Mouse (Mus musculus) lung, embryonic 16.5 days (tissue): ENCODE results near the gene Spef1. TPM values are rescaled to one million over a fixed set of nuclear protein-coding genes. Genes with fewer than 3 reads are reported as not detected.

Experiments
- ATAC-seq: fragments of 200-750 bp; cut with Nextera tagmentation; 2 replicates; pipeline ENCODE4 v1.8.0; 2017; ENCODE audit warnings: low read depth, mild to moderate bottlenecking, moderate library complexity
- H3K27ac ChIP-seq: fragments of 300-500 bp; sonication (generic); 2 replicates; pipeline ENCODE4 v1.5.1; 2014; ENCODE audit warnings: mild to moderate bottlenecking, control low read depth, low read length
- H3K27me3 ChIP-seq: fragments of 300-500 bp; sonication (generic); 2 replicates; pipeline ENCODE4 v1.6.1; 2014; ENCODE audit warnings: low read depth, low read length, mixed read lengths; ENCODE audit not compliant: control insufficient read depth, insufficient read depth
- H3K36me3 ChIP-seq: fragments of 300-500 bp; sonication (generic); 2 replicates; pipeline ENCODE4 v1.6.1; 2014; ENCODE audit warnings: low read length; ENCODE audit not compliant: control insufficient read depth, insufficient read depth
- H3K4me1 ChIP-seq: fragments of 300-500 bp; sonication (generic); replicated peaks from 2 replicates; pipeline ENCODE4 v1.6.1; 2014; ENCODE audit warnings: low read length, mixed read lengths; ENCODE audit not compliant: control insufficient read depth, insufficient read depth
- H3K4me2 ChIP-seq: fragments of 300-500 bp; sonication (generic); 2 replicates; pipeline ENCODE4 v1.6.1; 2014; ENCODE audit warnings: low read depth, low read length, control low read depth
- H3K4me3 ChIP-seq: fragments of 300-500 bp; sonication (generic); 2 replicates; pipeline ENCODE4 v1.5.1; 2014; ENCODE audit warnings: mild to moderate bottlenecking, low read length, control low read depth
- H3K9ac ChIP-seq: fragments of 300-500 bp; sonication (generic); 2 replicates; pipeline ENCODE4 v1.6.1; 2014; ENCODE audit warnings: low read length, control low read depth
- H3K9me3 ChIP-seq: fragments of 300-500 bp; sonication (generic); 2 replicates; pipeline ENCODE4 v1.6.1; 2016; ENCODE audit warnings: low read length; ENCODE audit not compliant: control insufficient read depth
- WGBS: fragments of 180-500 bp; shearing (Covaris S2); extraction: QIAGEN DNeasy Blood & Tissue Kit; methylation state at CpG from one replicate; pipeline ENCODE4 v1.1.7; 2014; 5-methylcytosine and 5-hydroxymethylcytosine counted together
- polyA plus RNA-seq: library from polyadenylated mRNA; unstranded; fragments of >200 nt; fragmentation: Nextera tagmentation; extraction: Ambion mirVana; gene quantifications from 2 replicates; pipeline ENCODE4 v1.2.1, GENCODE M21; 2015

The Spef1 gene
- polyA plus RNA-seq, 1 experiment from 2014 or later, result 6.5 TPM

GRCm38 (mm10) chr2:131209125-131209795, 22.2 kb upstream of the Spef1 start:
- peak overlapping the region; percentile 80 for H3K9ac ChIP-seq
- peaks cover 27% of the 10 kb centered on the region for H3K4me1 ChIP-seq
- no peaks in the 10 kb centered on the region for H3K9me3 ChIP-seq
- peak; percentile 5 for ATAC-seq
- no peaks in the 10 kb centered on the region for H3K27me3 ChIP-seq
- peak overlapping the region; percentile 95 for H3K27ac ChIP-seq
- peak overlapping the region; percentile 71 for H3K4me3 ChIP-seq
- peaks cover 2% of the 10 kb centered on the region; the same call in 1 of the 2 replicates for H3K36me3 ChIP-seq
- H3K4me2 ChIP-seq, result peak overlapping the region; percentile 79
- 60% methylated on average over 4 of the region's 4 CpGs for WGBS

GRCm38 (mm10) chr2:131208356-131208755, 21.3 kb upstream of the Spef1 start:
- Histone ChIP-seq H3K9me3 (no peaks in the 10 kb centered on the region), H3K36me3 (peaks cover 2% of the 10 kb centered on the region; the same call in 1 of the 2 replicates), H3K27me3 (no peaks in the 10 kb centered on the region), H3K4me1 (peaks cover 27% of the 10 kb centered on the region), H3K4me3 (no peak overlapping the region), H3K4me2 (no peak overlapping the region), H3K9ac (no peak overlapping the region), H3K27ac (no peak overlapping the region)
- WGBS, result 69% methylated on average over 2 of the region's 2 CpGs
- ATAC-seq, result no peak

GRCm38 (mm10) chr2:131206778-131207177, 19.7 kb upstream of the Spef1 start, which contains the start of gene Ap5s1:
Ap5s1 (plus strand) TSS chr2:131207078.
- H3K9me3 ChIP-seq, result no peaks in the 10 kb centered on the region
- ATAC-seq, result no peak
- peaks cover 26% of the 10 kb centered on the region for H3K4me1 ChIP-seq
- no peaks in the 10 kb centered on the region for H3K36me3 ChIP-seq
- H3K27me3 ChIP-seq, result no peaks in the 10 kb centered on the region
- no peak within 1 kb of the TSS for H3K4me2 ChIP-seq
- no peak within 1 kb of the TSS for H3K4me3 ChIP-seq
- no peak within 1 kb of the TSS for H3K27ac ChIP-seq
- H3K9ac ChIP-seq, result no peak within 1 kb of the TSS
- WGBS, result 70% methylated on average over 4 of the region's 4 CpGs

GRCm38 (mm10) chr2:131205521-131206182, 18.6 kb upstream of the Spef1 start:
- Histone ChIP-seq H3K36me3 (no peaks in the 10 kb centered on the region), H3K27me3 (no peaks in the 10 kb centered on the region), H3K4me1 (peaks cover 18% of the 10 kb centered on the region), H3K4me3 (no peak overlapping the region), H3K4me2 (no peak overlapping the region), H3K27ac (no peak overlapping the region), H3K9me3 (no peaks in the 10 kb centered on the region), H3K9ac (no peak overlapping the region)
- 75% methylated on average over 8 of the region's 8 CpGs for WGBS
- ATAC-seq, result no peak

GRCm38 (mm10) chr2:131204410-131204981, 17.4 kb upstream of the Spef1 start:
- Histone ChIP-seq H3K36me3 (0 out of 2 replicates have a peak, but pooled peaks cover 4% of the 10 kb centered on the region), H3K9me3 (no peaks in the 10 kb centered on the region), H3K4me1 (peaks cover 15% of the 10 kb centered on the region), H3K27me3 (no peaks in the 10 kb centered on the region), H3K27ac (peak overlapping the region; percentile 92), H3K4me2 (peak overlapping the region; percentile 34), H3K9ac (peak overlapping the region; percentile 48; the same call in 1 of the 2 replicates), H3K4me3 (0 out of 2 replicates have a peak overlapping the region, but pooled peaks have one; percentile 7)
- WGBS, result 13% methylated on average over 7 of the region's 7 CpGs
- peak; percentile 93 for ATAC-seq

- H3K27ac ChIP-seq, result peak overlapping the region; percentile 92
- peaks cover 12% of the 10 kb centered on the region for H3K4me1 ChIP-seq
- ATAC-seq, result no peak
- no peak overlapping the region for H3K4me2 ChIP-seq
- H3K9me3 ChIP-seq, result no peaks in the 10 kb centered on the region
- no peaks in the 10 kb centered on the region for H3K27me3 ChIP-seq
- H3K4me3 ChIP-seq, result no peak overlapping the region
- WGBS, result 66% methylated on average over 6 of the region's 6 CpGs
- H3K9ac ChIP-seq, result 0 out of 2 replicates have a peak overlapping the region, but pooled peaks have one; percentile 48
- H3K36me3 ChIP-seq, result 0 out of 2 replicates have a peak, but pooled peaks cover 4% of the 10 kb centered on the region
Observed at GRCm38 (mm10) chr2:131203816-131204409, 16.8 kb upstream of the Spef1 start.

- H3K27ac ChIP-seq, result no peak overlapping the region
- no peaks in the 10 kb centered on the region for H3K9me3 ChIP-seq
- ATAC-seq, result no peak
- H3K4me3 ChIP-seq, result no peak overlapping the region
- H3K4me1 ChIP-seq, result peaks cover 12% of the 10 kb centered on the region
- 86% methylated on average over 3 of the region's 3 CpGs for WGBS
- H3K9ac ChIP-seq, result no peak overlapping the region
- 0 out of 2 replicates have a peak, but pooled peaks cover 4% of the 10 kb centered on the region for H3K36me3 ChIP-seq
- H3K4me2 ChIP-seq, result no peak overlapping the region
- H3K27me3 ChIP-seq, result no peaks in the 10 kb centered on the region
Observed at GRCm38 (mm10) chr2:131201262-131201661, 14.2 kb upstream of the Spef1 start.

- no peak overlapping the region for H3K4me3 ChIP-seq
- no peak for ATAC-seq
- H3K4me2 ChIP-seq, result no peak overlapping the region
- H3K9ac ChIP-seq, result no peak overlapping the region
- H3K27ac ChIP-seq, result no peak overlapping the region
- 68% methylated on average over 2 of the region's 2 CpGs for WGBS
- H3K9me3 ChIP-seq, result no peaks in the 10 kb centered on the region
- peaks cover 12% of the 10 kb centered on the region for H3K4me1 ChIP-seq
- H3K27me3 ChIP-seq, result no peaks in the 10 kb centered on the region
- 0 out of 2 replicates have a peak, but pooled peaks cover 4% of the 10 kb centered on the region for H3K36me3 ChIP-seq
Observed at GRCm38 (mm10) chr2:131200710-131201109, 13.6 kb upstream of the Spef1 start.
